Mouse (Mus musculus): Measurements from ENCODE around the gene Plxna2.

Gene Plxna2

GRCm38 (mm10) chr1:194617918-194618317 is at the start of gene Plxna2:
Plxna2 (plus strand) TSS chr1:194618218.
- DNase-seq (ENCODE audit: extremely low spot score, low spot score), result no peak

DNA sequence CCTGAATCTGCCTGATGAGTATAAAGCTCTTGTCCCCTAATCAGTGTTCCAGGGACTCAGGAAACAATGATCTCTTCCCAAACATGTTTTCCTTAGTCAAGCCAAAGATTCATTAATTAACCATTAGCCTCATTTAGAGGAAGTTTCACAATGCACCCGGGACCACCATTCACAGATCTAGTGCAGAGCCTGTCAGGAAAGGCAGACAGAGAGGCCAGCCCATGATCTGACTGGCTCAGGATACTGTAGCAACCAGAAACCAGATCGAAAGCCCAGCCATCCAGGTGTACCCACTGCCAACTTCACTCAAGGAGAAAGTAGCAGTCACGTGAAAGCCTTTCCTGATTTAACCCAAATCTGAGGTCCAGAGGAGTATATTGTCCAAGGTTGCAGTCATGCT is 44.1 kb upstream of the Plxna2 start:
- DNase-seq (ENCODE audit: extremely low spot score, low spot score), result no peak

GRCm38 (mm10) chr1:194578270-194578669 is 39.7 kb upstream of the Plxna2 start:
- no peak for DNase-seq (ENCODE audit: extremely low spot score, low spot score)

- DNase-seq (ENCODE audit: extremely low spot score, low spot score), result no peak
Observed at GRCm38 (mm10) chr1:194580539-194580938, 37.5 kb upstream of the Plxna2 start.

- no peak for DNase-seq (ENCODE audit: extremely low spot score, low spot score)
Observed at GRCm38 (mm10) chr1:194586670-194587069, 31.3 kb upstream of the Plxna2 start.

DNA sequence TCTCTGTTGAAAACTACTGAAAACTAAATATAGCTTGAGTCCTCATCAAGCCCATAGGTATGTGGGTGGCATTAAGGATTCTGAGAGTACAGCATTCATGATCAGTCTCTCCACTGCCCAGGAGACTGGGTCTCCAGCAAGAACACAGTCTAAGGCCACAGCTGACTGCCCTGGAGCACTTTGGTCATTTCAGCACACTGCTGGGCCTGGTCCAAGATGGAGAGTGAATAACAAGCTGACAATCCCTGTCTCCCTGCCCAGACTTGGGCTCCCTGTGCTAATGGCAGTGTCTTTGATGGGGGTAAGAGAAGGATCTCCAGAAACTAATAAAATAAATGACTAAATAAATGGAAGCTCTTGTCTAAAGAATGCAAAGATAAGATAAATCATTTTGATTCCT is 30.5 kb upstream of the Plxna2 start:
- no peak for DNase-seq (ENCODE audit: extremely low spot score, low spot score)

DNA sequence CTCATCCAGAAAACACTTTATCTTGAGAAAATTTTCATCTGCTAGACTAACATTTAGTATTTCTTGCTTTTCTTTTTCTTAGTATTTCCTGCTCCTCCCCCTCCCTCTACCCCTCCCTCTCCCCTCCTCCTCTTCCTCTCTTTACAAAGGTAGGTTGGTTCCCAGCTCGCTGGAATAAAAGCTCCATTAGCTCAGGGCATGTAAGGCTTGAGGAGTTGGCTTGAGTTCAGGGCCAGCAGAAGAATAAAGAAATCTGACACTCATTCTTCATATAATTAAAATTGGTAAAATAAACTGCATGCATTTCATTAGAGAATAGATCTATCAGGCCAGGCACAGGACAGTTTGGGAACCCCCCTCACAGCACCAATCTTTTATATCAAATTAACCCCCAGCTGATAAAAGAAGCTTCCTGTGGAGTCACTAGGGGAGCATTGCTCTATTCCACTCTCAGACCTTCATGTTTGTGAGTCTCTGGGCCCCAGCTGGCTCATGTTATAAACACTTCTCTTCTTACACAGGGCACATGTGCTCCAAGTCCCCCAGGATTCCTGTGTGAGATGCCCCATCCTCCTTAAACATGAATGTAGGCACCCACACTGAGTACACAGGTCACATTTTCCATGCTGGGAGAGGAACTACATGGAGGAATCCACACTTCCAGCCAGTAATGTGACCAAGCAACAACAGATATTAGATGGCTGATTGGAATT is 29.9 kb upstream of the Plxna2 start:
- no peak for DNase-seq (ENCODE audit: extremely low spot score, low spot score)

DNA sequence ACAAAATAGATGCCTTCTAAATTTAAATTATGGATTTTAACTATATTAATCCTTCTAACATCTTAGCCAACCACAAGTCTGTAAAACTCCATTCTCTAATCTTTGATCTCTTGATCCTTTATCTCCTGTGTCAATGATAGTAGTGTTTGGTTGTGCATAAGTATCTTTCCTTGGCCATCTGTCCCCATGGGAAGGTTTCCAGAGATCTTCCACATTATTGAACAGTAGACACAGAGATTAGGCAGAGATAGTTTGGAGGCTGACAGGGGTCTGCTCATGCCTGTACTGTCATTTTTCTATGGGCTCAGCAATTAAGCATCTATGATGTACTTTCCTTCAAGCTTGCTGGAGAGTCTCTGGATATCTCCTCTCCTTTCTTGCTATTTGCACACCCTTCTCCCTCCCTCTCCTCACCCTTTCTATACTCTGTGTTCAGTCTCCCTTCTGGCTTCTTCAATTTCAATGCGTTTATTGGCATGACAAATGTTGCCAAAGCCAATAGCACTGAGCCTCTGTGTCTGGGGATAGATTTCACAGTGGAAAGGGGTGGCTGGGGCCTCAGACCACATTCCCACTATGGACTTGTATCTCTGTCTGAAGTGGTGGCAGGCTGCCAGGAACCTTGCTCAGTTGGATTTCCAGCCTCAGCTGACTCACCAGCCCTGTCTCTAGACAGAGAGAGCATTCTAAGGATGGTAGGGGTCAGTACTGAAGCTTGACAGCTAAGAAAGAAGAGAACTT is 29.1 kb upstream of the Plxna2 start:
- DNase-seq (ENCODE audit: extremely low spot score, low spot score), result no peak

- DNase-seq (ENCODE audit: extremely low spot score, low spot score), result no peak
Observed at GRCm38 (mm10) chr1:194593155-194593554, 24.9 kb upstream of the Plxna2 start.

DNA sequence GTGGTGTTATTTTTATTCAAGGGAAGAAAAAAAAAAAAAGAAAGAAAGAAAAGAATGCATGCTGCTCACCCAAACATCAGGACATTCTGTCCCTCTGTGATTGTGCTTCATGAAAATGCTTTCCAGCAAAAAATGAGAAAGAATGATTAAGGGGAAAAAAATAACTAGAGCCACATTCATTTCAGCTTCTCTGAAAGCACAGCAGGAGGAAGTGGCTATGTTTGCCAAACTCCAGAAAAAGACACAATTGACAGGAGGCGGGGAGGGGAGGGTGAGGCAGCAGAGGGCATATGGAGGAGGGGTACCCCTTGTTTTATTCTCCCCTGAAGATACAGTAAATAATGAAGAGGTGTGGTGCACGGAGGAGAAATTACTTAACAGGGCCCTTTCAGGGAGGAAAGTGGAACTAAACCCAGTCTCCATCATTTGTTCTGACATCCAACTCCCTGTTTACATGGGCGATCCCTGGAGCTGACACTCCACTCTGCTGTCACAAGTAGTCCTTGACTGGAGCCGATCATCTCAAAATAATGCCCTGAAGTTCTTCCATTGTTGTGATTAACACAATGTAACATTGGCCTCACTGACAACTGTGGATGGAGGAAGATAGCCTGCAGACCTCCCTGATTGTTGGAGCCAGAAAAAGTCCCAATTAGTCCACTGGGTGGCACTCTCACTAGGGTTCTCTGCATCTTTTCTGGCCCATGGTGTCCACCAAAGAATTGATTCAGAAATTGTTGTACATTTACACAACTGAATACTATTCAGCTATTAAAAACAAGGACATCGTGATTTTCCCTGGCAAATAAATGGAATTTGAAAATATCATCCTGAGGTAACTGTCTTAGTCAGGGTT is 10.4 kb upstream of the Plxna2 start:
- DNase-seq (ENCODE audit: extremely low spot score, low spot score), result no peak

GRCm38 (mm10) chr1:194610516-194610915 is 7.5 kb upstream of the Plxna2 start:
- DNase-seq (ENCODE audit: extremely low spot score, low spot score), result no peak

DNA sequence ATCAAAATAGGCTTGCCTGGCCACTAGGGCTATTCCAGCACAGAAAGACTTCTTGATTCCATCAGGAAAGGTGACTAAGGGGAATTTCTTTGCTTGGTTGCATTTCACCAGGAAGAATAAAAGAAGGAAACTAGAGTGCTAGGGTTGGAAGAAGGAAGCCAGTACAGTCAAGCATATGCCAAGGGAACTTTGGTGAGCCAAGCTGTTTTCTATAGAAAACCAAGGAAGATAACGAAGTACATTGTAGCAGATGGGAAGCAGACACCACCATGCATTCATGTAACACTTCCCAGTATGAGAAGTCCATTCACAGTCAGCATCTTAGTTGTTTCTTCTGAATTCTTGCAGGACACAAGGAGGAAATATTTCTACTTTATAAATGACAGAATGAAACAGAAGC is 5.4 kb upstream of the Plxna2 start:
- DNase-seq (ENCODE audit: extremely low spot score, low spot score), result no peak

- DNase-seq (ENCODE audit: extremely low spot score, low spot score), result no peak
Observed at GRCm38 (mm10) chr1:194613271-194613834, 4.7 kb upstream of the Plxna2 start.

GRCm38 (mm10) chr1:194613923-194614830 is 3.8 kb upstream of the Plxna2 start:
- no peak for DNase-seq (ENCODE audit: extremely low spot score, low spot score)

GRCm38 (mm10) chr1:194616136-194616535 is 1.9 kb upstream of the Plxna2 start:
- DNase-seq (ENCODE audit: extremely low spot score, low spot score), result no peak

GRCm38 (mm10) chr1:194618841-194619311 is 858 bp downstream of the Plxna2 start:
- peak; percentile 85 for DNase-seq (ENCODE audit: extremely low spot score, low spot score)

GRCm38 (mm10) chr1:194619353-194620244 is 1.6 kb downstream of the Plxna2 start:
- peak; percentile 86 for DNase-seq (ENCODE audit: extremely low spot score, low spot score)

- DNase-seq (ENCODE audit: extremely low spot score, low spot score), result peak; percentile 75
Observed at GRCm38 (mm10) chr1:194620245-194620991, 2.4 kb downstream of the Plxna2 start.

DNA sequence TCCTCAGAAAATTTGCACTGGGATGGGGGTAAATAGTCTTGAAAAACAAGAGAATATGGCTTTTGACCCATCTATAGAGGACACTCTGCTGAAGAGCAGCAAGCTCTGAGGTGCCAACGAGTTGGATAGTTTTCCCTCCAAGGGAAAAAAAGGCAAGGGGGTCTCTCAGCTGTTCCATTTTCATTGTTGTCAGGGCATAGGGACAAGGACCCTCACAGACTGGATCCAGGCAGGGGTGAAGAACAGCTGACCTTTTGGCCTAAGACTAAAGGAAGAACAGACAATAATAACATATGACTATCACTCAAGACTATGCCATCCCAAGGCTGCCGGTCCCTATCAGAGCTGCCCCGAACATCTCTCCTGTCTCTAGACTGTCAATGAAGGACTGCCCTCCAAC is 4.2 kb downstream of the Plxna2 start:
- no peak for DNase-seq (ENCODE audit: extremely low spot score, low spot score)

Measured in neural tube, embryonic 10.5 days (tissue).